Mouse (Mus musculus) gastrocnemius, postnatal 10 days (tissue): ENCODE results near the gene Tmem50b. TPM values are rescaled to one million over a fixed set of nuclear protein-coding genes. Genes with fewer than 3 reads are reported as not detected.
A peak's percentile ranks its signal among the peaks of the same experiment; 100 is the strongest.

ENCODE experiments used
- DNase-seq: peaks from one replicate; pipeline ENCODE4 v3.0.0; 2021; ENCODE audit warnings: mixed read lengths
- total RNA-seq, 2 experiments: library from RNA; stranded (reverse); gene quantifications; 2 replicates each; pipeline ENCODE4 v1.2.3; 2021

Tmem50b gene
- total RNA-seq, 2 experiments from 2014 or later: 15.2 to 15.9 TPM

GRCm38 (mm10) chr16:91609501-91610245 lies 12.1 kb upstream of the Tmem50b start:
- DNase-seq: peak; percentile 19

GRCm38 (mm10) chr16:91606958-91607357 lies 9.4 kb upstream of the Tmem50b start:
- no peak for DNase-seq

- no peak for DNase-seq
Measured at GRCm38 (mm10) chr16:91605156-91605555, 7.6 kb upstream of the Tmem50b start.

GRCm38 (mm10) chr16:91601693-91602092 lies 4.1 kb upstream of the Tmem50b start:
- DNase-seq: no peak

- no peak for DNase-seq
Measured at GRCm38 (mm10) chr16:91601081-91601480, 3.5 kb upstream of the Tmem50b start.

DNA sequence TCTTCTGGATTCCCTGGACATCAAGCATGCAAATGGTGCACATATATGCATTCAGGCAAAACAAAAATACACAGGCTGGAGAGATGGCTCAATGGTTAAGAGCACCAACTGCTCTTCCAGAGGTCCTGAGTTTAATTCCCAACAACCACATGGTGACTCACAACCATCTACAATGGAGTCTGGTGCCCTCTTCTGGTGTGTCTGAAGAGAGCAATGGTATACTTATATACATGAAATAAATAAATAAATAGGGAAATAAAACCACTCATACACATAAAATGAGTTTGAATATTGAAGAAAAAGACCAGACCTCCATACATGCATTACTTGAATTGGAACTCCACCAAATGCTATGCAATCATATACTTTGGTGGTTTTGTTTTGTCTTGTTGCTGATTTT lies 1.6 kb upstream of the Tmem50b start:
- no peak for DNase-seq

DNA sequence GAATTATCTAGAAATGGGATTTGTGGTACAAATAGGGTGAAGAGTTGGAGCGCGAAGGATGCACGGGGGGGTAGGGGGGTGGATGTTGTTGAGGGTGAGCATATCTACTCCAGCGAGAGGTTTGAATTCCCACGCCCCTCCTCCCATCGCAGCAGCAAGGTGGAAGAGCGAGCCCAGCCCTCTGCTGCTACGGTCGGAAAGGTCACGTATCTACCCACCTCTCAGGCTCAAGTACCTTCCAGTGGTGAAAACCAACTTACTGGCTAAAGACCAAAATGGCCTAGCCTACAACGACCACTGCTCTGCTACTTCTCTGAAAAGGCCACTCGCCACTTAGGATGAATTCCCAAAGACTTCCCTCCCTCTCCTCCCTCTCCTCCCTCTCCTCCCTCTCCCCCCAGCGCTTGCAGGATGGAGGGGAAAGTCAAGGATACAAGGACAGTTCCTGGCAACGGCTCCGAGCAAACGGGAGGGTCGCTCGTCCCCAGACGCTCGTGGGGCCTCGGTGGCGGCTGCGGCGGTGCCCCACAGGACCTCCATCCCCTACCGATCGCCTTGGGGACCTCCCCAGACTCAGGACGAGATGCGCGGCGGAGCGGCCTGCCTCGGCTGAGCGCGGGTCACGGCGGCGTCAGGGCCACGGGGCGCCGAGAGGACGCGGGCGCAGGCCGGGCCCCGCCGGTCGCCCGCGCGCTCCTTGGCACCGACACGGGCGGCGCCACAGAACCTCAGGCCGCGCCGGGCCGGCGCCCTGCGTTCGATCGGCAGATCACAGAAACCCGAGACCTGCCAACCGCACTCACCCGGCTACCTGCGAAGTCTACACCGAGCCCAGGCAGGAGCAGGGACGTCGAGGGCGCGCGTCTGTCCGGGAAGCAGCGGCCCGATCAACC lies 575 bp downstream of the Tmem50b start:
- DNase-seq: no peak

DNA sequence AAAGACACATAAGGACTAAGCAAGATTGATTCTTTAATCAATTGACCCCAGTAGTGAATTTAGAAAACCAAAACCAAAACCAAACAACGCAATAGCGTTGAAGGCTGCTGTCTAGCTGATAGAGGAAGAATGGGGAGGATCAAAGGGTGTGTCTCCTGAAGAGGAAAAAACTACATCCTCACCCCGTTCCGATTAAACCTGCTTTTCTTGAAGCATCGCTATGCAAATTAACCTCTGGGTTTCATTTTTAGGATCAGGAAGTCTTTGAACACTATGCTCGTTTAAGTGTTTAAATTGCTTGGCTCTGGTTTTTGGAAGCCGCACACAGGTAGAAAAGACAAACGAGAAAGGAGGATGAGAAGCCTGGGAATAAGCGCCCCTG lies 1.2 kb downstream of the Tmem50b start:
- DNase-seq: no peak

GRCm38 (mm10) chr16:91595076-91595475 lies 2.5 kb downstream of the Tmem50b start:
- peak; percentile 58 for DNase-seq

DNA sequence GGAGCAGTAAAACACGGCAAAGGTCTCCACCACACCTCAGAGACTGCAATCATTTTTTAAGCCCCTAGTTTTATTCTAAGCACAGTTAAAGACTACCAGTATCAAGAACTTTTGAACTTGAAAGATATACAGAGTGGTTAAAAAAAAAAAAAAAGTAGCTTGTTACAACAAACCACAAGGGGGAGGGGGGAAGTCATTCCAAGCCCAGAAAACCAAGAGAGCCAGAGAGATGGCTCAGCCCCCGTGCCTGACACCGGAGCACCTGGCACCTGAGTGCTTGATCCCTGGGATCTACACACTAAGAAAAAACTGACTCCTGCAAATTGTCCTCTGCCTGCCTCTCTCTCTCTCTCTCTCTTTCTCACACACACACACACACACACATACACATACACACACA lies 4.3 kb downstream of the Tmem50b start:
- no peak for DNase-seq

DNA sequence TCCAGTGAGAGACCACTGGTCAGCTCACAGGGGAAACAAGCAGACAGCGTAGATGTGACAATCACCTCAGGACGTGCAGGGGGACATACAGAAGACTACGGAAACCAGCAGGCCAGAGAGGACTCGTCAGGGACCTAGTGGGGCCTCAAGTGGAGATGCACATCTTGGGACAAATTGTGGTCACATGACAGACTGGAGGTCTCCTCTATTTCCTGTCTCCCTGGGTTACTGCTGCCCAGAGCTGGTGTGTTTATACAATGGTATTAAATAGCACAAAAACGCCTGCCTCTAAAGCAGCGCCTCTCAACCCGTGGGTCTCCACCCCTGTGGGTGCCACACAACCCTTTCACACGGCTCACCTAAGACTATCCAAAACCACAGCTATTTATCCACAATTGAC lies 5.4 kb downstream of the Tmem50b start:
- DNase-seq: no peak

DNA sequence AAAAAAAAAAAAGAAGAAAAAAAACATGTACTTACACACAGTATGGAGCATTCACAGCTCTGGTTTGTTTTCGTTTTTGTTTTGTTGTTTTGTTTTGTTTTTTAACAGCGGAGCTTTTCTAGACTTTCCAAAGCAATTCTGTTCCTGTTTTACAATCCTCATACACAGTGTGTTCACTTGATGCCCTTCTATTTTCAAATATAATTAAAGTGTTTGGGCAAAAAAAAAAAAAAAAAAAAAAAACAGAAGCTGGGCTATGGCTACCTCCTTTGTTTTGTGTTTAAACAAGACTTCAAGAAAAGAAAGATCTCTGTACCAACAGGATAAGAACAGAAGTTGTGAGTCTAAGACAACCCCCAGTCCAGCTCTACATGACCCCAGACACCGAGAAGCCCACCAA lies 8.9 kb downstream of the Tmem50b start:
- DNase-seq: no peak

DNA sequence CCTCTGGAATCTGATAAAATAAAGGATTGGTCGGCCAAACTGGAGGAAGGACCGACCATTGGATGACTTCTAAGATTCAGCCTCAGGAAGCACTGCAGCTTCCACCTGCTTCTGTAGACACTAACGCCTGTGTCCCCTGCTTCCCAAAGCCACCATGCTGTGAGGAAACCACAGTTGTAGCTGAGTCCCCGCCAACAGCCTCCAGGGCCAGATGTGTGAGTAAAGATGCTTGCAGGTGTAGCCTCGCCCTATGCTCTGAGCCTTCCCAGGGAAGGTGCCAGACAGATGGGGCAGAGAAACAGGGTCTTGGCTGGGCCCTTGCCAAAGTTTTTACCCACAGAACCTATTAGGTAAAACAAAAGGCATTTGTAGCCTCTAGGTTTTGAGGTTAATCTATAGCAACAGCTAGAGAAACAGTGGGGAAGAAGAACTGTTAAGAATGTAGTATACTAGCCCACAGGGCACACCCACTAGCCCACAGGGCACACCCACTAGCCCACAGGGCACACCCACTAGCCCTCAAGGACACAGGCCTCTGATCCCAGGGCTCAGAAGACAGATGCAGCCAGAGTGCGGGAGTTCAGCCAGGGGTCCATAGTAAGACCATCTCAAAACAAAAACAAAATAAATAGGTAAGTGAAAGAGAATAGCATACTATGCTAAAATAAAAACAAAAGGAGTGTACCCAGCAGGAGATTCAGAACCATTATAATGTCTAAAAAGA lies 9.7 kb downstream of the Tmem50b start:
- no peak for DNase-seq

DNA sequence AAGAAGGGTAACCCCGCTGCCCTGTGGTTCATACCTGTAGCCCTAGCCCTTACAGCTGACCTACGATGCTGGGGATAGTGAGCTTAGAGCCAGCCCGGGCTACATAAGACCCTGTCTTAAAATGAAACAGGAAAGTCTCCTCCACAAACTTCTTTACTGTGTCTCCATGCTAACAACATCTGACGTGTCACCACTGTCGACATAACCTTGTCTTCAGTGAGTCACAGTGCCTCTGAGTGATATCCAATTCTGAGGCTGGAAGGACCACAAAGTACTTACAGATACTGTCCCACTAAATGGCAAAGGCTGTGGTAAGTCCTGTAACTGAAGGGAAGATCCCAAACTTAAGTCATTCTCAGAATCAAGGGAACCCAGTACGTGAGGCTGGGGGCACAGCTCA lies 11.4 kb downstream of the Tmem50b start:
- no peak for DNase-seq

GRCm38 (mm10) chr16:91585617-91586016 lies 12.0 kb downstream of the Tmem50b start:
- no peak for DNase-seq

GRCm38 (mm10) chr16:91582307-91582706 lies 15.3 kb downstream of the Tmem50b start:
- no peak for DNase-seq

GRCm38 (mm10) chr16:91578980-91579720 lies 18.4 kb downstream of the Tmem50b start:
- DNase-seq: no peak

GRCm38 (mm10) chr16:91575151-91575550 lies 22.4 kb downstream of the Tmem50b start:
- no peak for DNase-seq

DNA sequence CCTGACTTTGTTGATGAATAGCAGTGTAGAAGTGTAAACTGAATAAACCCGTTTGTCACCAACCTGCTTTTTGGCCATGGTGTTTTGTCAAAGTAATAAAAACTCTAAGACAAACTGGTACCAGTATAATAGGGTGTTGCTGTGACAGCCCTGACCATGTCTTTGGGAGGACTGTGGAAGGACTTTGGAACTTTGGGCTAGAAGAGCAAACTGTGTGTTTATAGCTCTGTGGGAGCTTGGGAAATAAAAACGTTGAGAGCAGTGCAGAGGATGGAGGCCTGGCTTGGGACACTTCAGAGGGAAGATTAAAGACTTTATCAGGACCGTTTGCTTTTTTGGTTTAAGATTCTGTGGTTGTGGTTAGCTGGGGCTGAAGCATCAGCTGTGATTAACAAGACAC lies 26.5 kb downstream of the Tmem50b start:
- DNase-seq: no peak

- no peak for DNase-seq
Measured at GRCm38 (mm10) chr16:91568960-91569359, 28.6 kb downstream of the Tmem50b start.

DNA sequence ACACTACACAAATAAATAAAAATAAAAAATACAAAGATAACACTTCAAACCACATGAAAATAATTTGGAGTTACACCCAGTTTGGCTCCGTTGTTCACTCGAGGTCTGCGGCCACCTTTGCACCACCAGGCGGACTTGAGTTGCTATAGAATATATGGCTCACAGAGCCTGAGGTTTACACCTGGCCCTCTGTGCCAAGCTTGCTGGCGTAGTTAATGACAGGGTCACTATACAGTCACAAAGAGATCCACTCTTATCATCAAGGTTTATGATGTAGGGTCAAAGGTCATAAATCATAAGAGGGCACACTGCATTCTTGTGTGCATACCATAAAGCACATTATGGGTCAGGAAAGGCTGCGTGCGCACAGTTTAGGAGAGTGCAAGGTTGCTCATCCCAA lies 31.6 kb downstream of the Tmem50b start:
- DNase-seq: no peak

GRCm38 (mm10) chr16:91565292-91565951 lies 32.2 kb downstream of the Tmem50b start:
- no peak for DNase-seq
